Mouse (Mus musculus) CH12.LX (cell line): ENCODE measurements around the gene Gins3.

ENCODE experiments used
- EP300 ChIP-seq: IDR thresholded peaks from 2 replicates; pipeline ENCODE4 v1.6.1; 2011; ENCODE audit warnings: low read length, improper control_type of control experiment
- JUN ChIP-seq: IDR thresholded peaks from 2 replicates; pipeline ENCODE4 v1.6.1; 2011; ENCODE audit warnings: low read depth, mild to moderate bottlenecking, low read length, improper control_type of control experiment, moderate library complexity; ENCODE audit not compliant: insufficient read depth
- NRF1 ChIP-seq: IDR thresholded peaks from 2 replicates; pipeline ENCODE4 v1.6.1; 2014; ENCODE audit warnings: low read depth, mild to moderate bottlenecking, inconsistent platforms, low read length, improper control_type of control experiment, moderate library complexity

GRCm38 (mm10) chr8:95655831-95656230 lies 22.6 kb downstream of the Gins3 start:
- TF ChIP-seq EP300 (no peak), JUN (no peak), NRF1 (no peak)
